Mouse (Mus musculus) CH12.LX (cell line): ENCODE measurements at regions not wholly inside any gene's neighbourhood (a gene's known extent, or its start where the extent isn't known, plus 50 kb on each side); places are given as distances from the start of the nearest gene placed in this dataset.

ENCODE experiments used
- DNase-seq: peaks from one replicate; pipeline ENCODE4 v3.0.0-alpha.2; 2013; ENCODE audit errors: extremely low read depth
- H3K27ac ChIP-seq: 2 replicates; pipeline ENCODE4 v1.5.1; 2012; ENCODE audit warnings: low read depth, mild to moderate bottlenecking, control low read depth, moderate library complexity; ENCODE audit not compliant: insufficient read depth
- H3K27me3 ChIP-seq: replicated peaks from 2 replicates; pipeline ENCODE3; 2012; ENCODE audit warnings: inconsistent platforms
- H3K36me3 ChIP-seq, 2 experiments: replicated peaks in 1 of 2; 2 replicates each; pipeline versions ENCODE3 to v1.6.1; 2012; ENCODE audit warnings: inconsistent platforms in 1 of 2, low read length in 1 of 2, mild to moderate bottlenecking in 1 of 2, mixed read lengths in 1 of 2, moderate library complexity in 1 of 2; ENCODE audit not compliant: control insufficient read depth in 1 of 2, insufficient read depth in 1 of 2
- H3K4me1 ChIP-seq, 2 experiments: 2 replicates each; pipeline ENCODE4 v1.6.1; 2012; ENCODE audit warnings: inconsistent platforms in 1 of 2, moderate library complexity in 1 of 2; ENCODE audit not compliant: insufficient read depth in 2 of 2, control insufficient read depth in 1 of 2
- H3K4me2 ChIP-seq: 2 replicates; pipeline ENCODE4 v1.6.1; 2012; ENCODE audit warnings: low read depth, mild to moderate bottlenecking, control low read depth; ENCODE audit not compliant: poor library complexity, insufficient read depth, severe bottlenecking
- H3K4me3 ChIP-seq, 3 experiments: fragments of 150-350 bp in 1 of 3; sonication (generic) in 1 of 3; replicated peaks in 1 of 3; 2 replicates each; pipeline versions ENCODE3 to v1.5.1; 2011 to 2012; ENCODE audit warnings: low read depth in 2 of 3, low read length in 2 of 3, mild to moderate bottlenecking in 2 of 3, moderate library complexity in 2 of 3, control low read depth in 1 of 3, improper control_type of control experiment in 1 of 3, inconsistent platforms in 1 of 3, mixed read lengths in 1 of 3; ENCODE audit not compliant: poor library complexity in 1 of 3
- H3K79me2 ChIP-seq: replicated peaks from 2 replicates; pipeline ENCODE4 v1.6.1; 2012; ENCODE audit warnings: mild to moderate bottlenecking, moderate library complexity; ENCODE audit not compliant: control insufficient read depth, poor library complexity, insufficient read depth, severe bottlenecking; ENCODE audit errors: extremely low read depth
- H3K9ac ChIP-seq: 2 replicates; pipeline ENCODE4 v1.6.1; 2012; ENCODE audit warnings: low read depth, mild to moderate bottlenecking, control low read depth, moderate library complexity; ENCODE audit not compliant: insufficient read depth
- H3K9me3 ChIP-seq: replicated peaks from 2 replicates; pipeline ENCODE3; 2012; ENCODE audit warnings: low read length, inconsistent platforms, mixed read lengths
- CHD1 ChIP-seq: IDR thresholded peaks from 2 replicates; pipeline ENCODE4 v1.6.1; 2012; ENCODE audit warnings: low read depth, low read length, improper control_type of control experiment, inconsistent platforms
- CHD2 ChIP-seq: IDR thresholded peaks from 2 replicates; pipeline ENCODE4 v1.6.1; 2011; ENCODE audit warnings: low read length, improper control_type of control experiment
- E2F4 ChIP-seq: IDR thresholded peaks from 2 replicates; pipeline ENCODE4 v1.6.1; 2011; ENCODE audit warnings: low read depth, low read length, improper control_type of control experiment; ENCODE audit not compliant: insufficient replicate concordance
- ETS1 ChIP-seq: conservative IDR thresholded peaks from 2 replicates; pipeline ENCODE4 v1.6.1; 2012; ENCODE audit warnings: low read depth, mild to moderate bottlenecking, inconsistent platforms, low read length, improper control_type of control experiment, moderate library complexity
- HCFC1 ChIP-seq: IDR thresholded peaks from 2 replicates; pipeline ENCODE4 v1.6.1; 2012; ENCODE audit warnings: low read depth, mild to moderate bottlenecking, inconsistent platforms, low read length, improper control_type of control experiment
- IRF4 ChIP-seq: IDR thresholded peaks from 2 replicates; pipeline ENCODE4 v1.6.1; 2014; ENCODE audit warnings: low read depth, mild to moderate bottlenecking, inconsistent platforms, low read length, improper control_type of control experiment
- KAT2A ChIP-seq: IDR thresholded peaks from 2 replicates; pipeline ENCODE4 v1.6.1; 2012; ENCODE audit warnings: low read length, improper control_type of control experiment, inconsistent platforms; ENCODE audit not compliant: insufficient replicate concordance
- MAFK ChIP-seq: IDR thresholded peaks from 2 replicates; pipeline ENCODE4 v1.6.1; 2011; ENCODE audit warnings: low read length, improper control_type of control experiment; ENCODE audit not compliant: insufficient replicate concordance
- MAX ChIP-seq: IDR thresholded peaks from 2 replicates; pipeline ENCODE4 v1.6.1; 2011; ENCODE audit warnings: low read length, improper control_type of control experiment
- NELFE ChIP-seq: IDR thresholded peaks from 2 replicates; pipeline ENCODE4 v1.6.1; 2011; ENCODE audit warnings: low read depth, low read length, improper control_type of control experiment
- NRF1 ChIP-seq: IDR thresholded peaks from 2 replicates; pipeline ENCODE4 v1.6.1; 2014; ENCODE audit warnings: low read depth, mild to moderate bottlenecking, inconsistent platforms, low read length, improper control_type of control experiment, moderate library complexity
- POLR2AphosphoS2 ChIP-seq: IDR thresholded peaks from 2 replicates; pipeline ENCODE4 v1.6.1; 2011; ENCODE audit warnings: low read depth, low read length, improper control_type of control experiment
- RAD21 ChIP-seq: IDR thresholded peaks from 2 replicates; pipeline ENCODE4 v1.6.1; 2011; ENCODE audit warnings: low read depth, mild to moderate bottlenecking, low read length, improper control_type of control experiment, moderate library complexity
- SIN3A ChIP-seq: IDR thresholded peaks from 2 replicates; pipeline ENCODE4 v1.6.1; 2012; ENCODE audit warnings: low read length, improper control_type of control experiment, inconsistent platforms
- SMC3 ChIP-seq: IDR thresholded peaks from 2 replicates; pipeline ENCODE4 v1.6.1; 2011; ENCODE audit warnings: low read depth, low read length, improper control_type of control experiment
- TCF12 ChIP-seq: IDR thresholded peaks from 2 replicates; pipeline ENCODE4 v1.6.1; 2014; ENCODE audit warnings: low read depth, mild to moderate bottlenecking, inconsistent platforms, low read length, improper control_type of control experiment
- UBTF ChIP-seq: IDR thresholded peaks from 2 replicates; pipeline ENCODE4 v1.6.1; 2012; ENCODE audit warnings: low read depth, mild to moderate bottlenecking, inconsistent platforms, low read length, improper control_type of control experiment, moderate library complexity
- USF2 ChIP-seq: conservative IDR thresholded peaks from 2 replicates; pipeline ENCODE4 v1.6.1; 2011; ENCODE audit warnings: low read depth, low read length, improper control_type of control experiment
- ZKSCAN1 ChIP-seq: IDR thresholded peaks from 2 replicates; pipeline ENCODE4 v1.6.1; 2012; ENCODE audit warnings: low read depth, inconsistent platforms, low read length, improper control_type of control experiment, borderline replicate concordance
- dilution Hi-C: fragments of 300-500 bp; cut with MboI; formaldehyde crosslinking; loops from 2 replicates; pipeline ENCODE4 v1.14.3; 2020; ENCODE audit warnings: low sequenced_read_pairs; ENCODE audit not compliant: extremely low pct_unique_long_range_greater_than_20kb, extremely low pct_ligation_motif_present
- in situ Hi-C: fragments of 300-500 bp; cut with MboI; formaldehyde crosslinking; loops from 3 replicates; pipeline ENCODE4 v1.14.3; 2019; ENCODE audit warnings: low sequenced_read_pairs, low pct_ligation_motif_present, low pct_unique_long_range_greater_than_20kb, mixed read lengths

GRCm38 (mm10) chr12:79990751-79991150, 122.1 kb downstream of the Zfp36l1 start:
- in situ Hi-C loops (no loop called here), dilution Hi-C loops (no loop called here)
- H3K4me2 ChIP-seq: no peak overlapping the region
- DNase-seq: no peak
- peaks cover 41 to 79% of the 10 kb centered on the region in 2 experiments for H3K4me1 ChIP-seq
- no peaks in the 10 kb centered on the region for H3K27me3 ChIP-seq
- H3K9me3 ChIP-seq: no peaks in the 10 kb centered on the region
- TF ChIP-seq UBTF (no peak), MAX (no peak), NRF1 (no peak), TCF12 (no peak), KAT2A (no peak), RAD21 (no peak), SIN3A (no peak), USF2 (no peak), MAFK (no peak), CHD2 (no peak), CHD1 (no peak), ZKSCAN1 (no peak), POLR2AphosphoS2 (no peak), NELFE (no peak), IRF4 (no peak), HCFC1 (no peak), ETS1 (no peak), E2F4 (no peak)
- no peak overlapping the region for H3K9ac ChIP-seq
- H3K27ac ChIP-seq: no peak overlapping the region
- H3K79me2 ChIP-seq: no peaks in the 10 kb centered on the region
- no peaks in the 10 kb centered on the region for H3K36me3 ChIP-seq
- no peak overlapping the region for H3K4me3 ChIP-seq

GRCm38 (mm10) chr12:79989582-79990110, 123.2 kb downstream of the Zfp36l1 start:
- no peak for TF ChIP-seq HCFC1
- TF ChIP-seq CHD2: no peak
- peak; percentile 8; the same call in 1 of the 2 replicates for TF ChIP-seq SMC3
- dilution Hi-C loops: no loop called here
- no peaks in the 10 kb centered on the region for H3K79me2 ChIP-seq
- H3K27me3 ChIP-seq: no peaks in the 10 kb centered on the region
- no peak overlapping the region for H3K9ac ChIP-seq
- in situ Hi-C loops: no loop called here
- no peaks in the 10 kb centered on the region for H3K9me3 ChIP-seq
- no peaks in the 10 kb centered on the region for H3K36me3 ChIP-seq
- peaks cover 35 to 79% of the 10 kb centered on the region in 2 experiments for H3K4me1 ChIP-seq
- no peak overlapping the region for H3K4me2 ChIP-seq
- no peak overlapping the region for H3K4me3 ChIP-seq
- no peak for DNase-seq
- no peak overlapping the region for H3K27ac ChIP-seq
